Mouse (Mus musculus) lung, embryonic 14.5 days (tissue): ENCODE results near the gene Gm42791. TPM values are rescaled to one million over a fixed set of nuclear protein-coding genes. Genes with fewer than 3 reads are reported as not detected.
A peak's percentile ranks its signal among the peaks of the same experiment; 100 is the strongest.

Experiments
- ATAC-seq: fragments of 200-750 bp; cut with Nextera tagmentation; 2 replicates; pipeline ENCODE4 v1.8.0; 2017; ENCODE audit warnings: mild to moderate bottlenecking, moderate TSS enrichment, moderate library complexity; ENCODE audit not compliant: insufficient read depth
- DNase-seq: peaks from one replicate; pipeline ENCODE4 v3.0.0-alpha.2; 2015
- H3K27ac ChIP-seq: fragments of 300-500 bp; sonication (generic); 2 replicates; pipeline ENCODE4 v1.5.1; 2014; ENCODE audit warnings: low read depth, mild to moderate bottlenecking, moderate library complexity
- H3K27me3 ChIP-seq: fragments of 300-500 bp; sonication (generic); 2 replicates; pipeline ENCODE4 v1.6.1; 2014; ENCODE audit warnings: low read length, control low read depth; ENCODE audit not compliant: insufficient read depth
- H3K36me3 ChIP-seq: fragments of 300-500 bp; sonication (generic); 2 replicates; pipeline ENCODE4 v1.6.1; 2014; ENCODE audit warnings: control low read depth; ENCODE audit not compliant: insufficient read depth
- H3K4me1 ChIP-seq: fragments of 300-500 bp; sonication (generic); 2 replicates; pipeline ENCODE4 v1.6.1; 2014; ENCODE audit warnings: antibody characterized with exemption, control low read depth; ENCODE audit not compliant: insufficient read depth
- H3K4me2 ChIP-seq: fragments of 300-500 bp; sonication (generic); 2 replicates; pipeline ENCODE4 v1.6.1; 2014; ENCODE audit warnings: mild to moderate bottlenecking
- H3K4me3 ChIP-seq: fragments of 300-500 bp; sonication (generic); 2 replicates; pipeline ENCODE4 v1.5.1; 2014; ENCODE audit warnings: low read depth, low read length
- H3K9ac ChIP-seq: fragments of 300-500 bp; sonication (generic); 2 replicates; pipeline ENCODE4 v1.6.1; 2014
- H3K9me3 ChIP-seq: fragments of 300-500 bp; sonication (generic); 2 replicates; pipeline ENCODE4 v1.6.1; 2016; ENCODE audit warnings: low read depth, low read length, control low read depth
- CTCF ChIP-seq: IDR thresholded peaks from 2 replicates; pipeline ENCODE4 v1.5.1; 2016; ENCODE audit warnings: antibody characterized with exemption, low read depth
- WGBS: fragments of 180-500 bp; shearing (Covaris S2); extraction: QIAGEN DNeasy Blood & Tissue Kit; methylation state at CpG from one replicate; pipeline ENCODE4 v1.1.7; 2014; 5-methylcytosine and 5-hydroxymethylcytosine counted together
- polyA plus RNA-seq: library from polyadenylated mRNA; unstranded; fragments of >200 nt; fragmentation: Nextera tagmentation; extraction: Ambion mirVana; gene quantifications from 2 replicates; pipeline ENCODE4 v1.2.1, GENCODE M21; 2014

The Gm42791 gene
- polyA plus RNA-seq, 1 experiment from 2014 or later = 0.58 TPM

DNA sequence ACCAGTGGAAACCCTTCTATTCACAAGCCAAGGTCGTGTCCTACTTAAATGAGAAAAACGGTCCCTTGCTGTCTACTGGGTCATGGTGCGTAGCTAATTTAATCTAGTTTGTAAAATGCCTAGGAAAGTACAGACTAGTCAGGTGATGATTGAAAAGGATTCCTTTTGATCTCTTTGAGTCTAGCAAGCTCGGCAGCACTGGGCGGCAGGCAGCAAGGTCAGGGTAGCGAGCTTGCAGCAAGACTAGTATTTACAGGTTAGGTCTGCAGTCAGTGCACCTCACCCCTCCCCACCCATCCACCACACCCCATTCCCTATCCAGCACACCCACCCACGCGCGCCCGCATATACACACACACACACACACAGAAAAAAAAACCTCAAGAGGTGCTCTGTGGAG is 34.7 kb downstream of the Gm42791 start:
- H3K27me3 ChIP-seq = no peaks in the 10 kb centered on the region
- TF ChIP-seq CTCF = no peak
- peak overlapping the region; percentile 96 for H3K4me2 ChIP-seq
- ATAC-seq = no peak
- no peak for DNase-seq
- H3K4me3 ChIP-seq = no peak overlapping the region
- no peak overlapping the region for H3K9ac ChIP-seq
- H3K27ac ChIP-seq = no peak overlapping the region
- no peaks in the 10 kb centered on the region for H3K9me3 ChIP-seq
- H3K4me1 ChIP-seq = peaks cover 2% of the 10 kb centered on the region; the same call in 1 of the 2 replicates
- 65% methylated on average over 10 of the region's 10 CpGs for WGBS
- no peaks in the 10 kb centered on the region for H3K36me3 ChIP-seq

DNA sequence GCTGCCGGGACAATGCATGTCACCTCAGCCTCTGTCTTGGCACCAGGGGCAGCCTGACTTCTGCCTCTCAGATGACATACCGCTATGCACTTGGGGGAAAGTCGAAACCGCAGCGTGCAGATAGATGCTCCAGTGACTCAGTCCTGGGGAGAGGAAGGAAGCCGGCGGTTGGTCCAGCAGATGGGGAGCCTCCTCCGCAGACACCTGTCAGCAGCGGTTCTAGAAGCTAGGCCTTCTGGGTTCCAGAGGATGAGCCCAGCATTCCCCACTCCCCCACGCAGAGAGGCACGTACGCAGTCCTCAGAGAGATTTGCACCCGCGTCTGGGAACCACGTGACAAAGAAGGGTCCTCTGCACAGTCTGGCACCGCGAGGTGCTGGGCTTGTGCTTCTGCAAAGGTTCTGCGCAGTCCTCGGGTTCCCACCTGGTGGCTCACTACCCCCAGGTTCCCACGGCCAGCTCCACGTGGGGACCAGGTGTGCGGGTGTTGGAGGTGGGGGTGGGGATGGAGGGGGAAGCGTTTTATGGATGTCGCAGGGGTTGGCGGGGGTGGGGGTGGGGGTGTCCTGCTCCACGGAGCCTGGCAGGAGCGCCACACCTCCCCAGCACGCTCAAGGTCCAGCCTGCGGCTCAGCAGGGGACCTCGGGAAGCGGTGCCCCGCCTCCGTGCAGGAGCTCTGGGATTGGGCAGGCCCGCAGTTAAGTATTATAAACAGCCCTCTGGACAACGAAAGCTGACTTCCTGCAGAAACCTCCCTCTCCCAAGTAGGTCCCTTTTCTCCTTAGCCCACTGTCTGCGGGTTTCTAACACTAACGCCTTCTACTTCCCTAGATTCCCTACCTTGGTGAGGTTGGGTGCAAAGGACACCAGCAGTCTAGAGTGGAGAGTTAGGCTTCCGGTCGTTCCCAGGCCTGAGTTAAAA is 35.6 kb downstream of the Gm42791 start:
- H3K36me3 ChIP-seq = no peaks in the 10 kb centered on the region
- peak; percentile 80 for DNase-seq
- H3K9ac ChIP-seq = peak overlapping the region; percentile 49; the same call in 1 of the 2 replicates
- ATAC-seq = peak; percentile 87
- H3K4me1 ChIP-seq = peaks cover 2% of the 10 kb centered on the region; the same call in 1 of the 2 replicates
- H3K4me3 ChIP-seq = peak overlapping the region; percentile 47
- no peaks in the 10 kb centered on the region for H3K9me3 ChIP-seq
- peak overlapping the region; percentile 22; the same call in 1 of the 2 replicates for H3K27ac ChIP-seq
- H3K27me3 ChIP-seq = no peaks in the 10 kb centered on the region
- WGBS = 2% methylated on average over 39 of the region's 39 CpGs
- TF ChIP-seq CTCF = no peak
- peak overlapping the region; percentile 96 for H3K4me2 ChIP-seq

DNA sequence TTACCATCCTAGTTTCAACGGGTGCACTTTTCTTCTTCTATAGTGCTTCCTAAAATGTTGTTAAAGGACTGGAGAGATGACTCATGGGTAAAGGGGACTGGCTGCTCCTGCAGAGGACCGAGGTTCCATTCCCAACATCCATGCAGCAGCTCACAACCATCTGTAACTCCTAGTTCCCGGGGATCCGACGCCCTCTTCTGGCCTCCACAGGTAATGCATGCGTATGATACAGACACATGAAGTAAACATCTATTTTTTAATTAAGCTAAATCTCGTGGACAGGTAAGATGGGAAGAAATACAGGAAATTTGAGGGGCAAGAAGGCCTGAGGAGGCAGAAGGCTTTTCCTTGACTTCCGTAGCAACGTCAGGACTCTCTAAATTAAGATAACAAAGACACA is 36.6 kb downstream of the Gm42791 start:
- Histone ChIP-seq H3K27ac (no peak overlapping the region), H3K27me3 (no peaks in the 10 kb centered on the region), H3K9me3 (no peaks in the 10 kb centered on the region), H3K4me1 (peaks cover 2% of the 10 kb centered on the region; the same call in 1 of the 2 replicates), H3K9ac (no peak overlapping the region), H3K4me2 (no peak overlapping the region), H3K4me3 (no peak overlapping the region), H3K36me3 (no peaks in the 10 kb centered on the region)
- TF ChIP-seq CTCF = peak; percentile 67
- 37% methylated on average over 9 of the region's 9 CpGs for WGBS
- no peak for ATAC-seq
- DNase-seq = no peak

DNA sequence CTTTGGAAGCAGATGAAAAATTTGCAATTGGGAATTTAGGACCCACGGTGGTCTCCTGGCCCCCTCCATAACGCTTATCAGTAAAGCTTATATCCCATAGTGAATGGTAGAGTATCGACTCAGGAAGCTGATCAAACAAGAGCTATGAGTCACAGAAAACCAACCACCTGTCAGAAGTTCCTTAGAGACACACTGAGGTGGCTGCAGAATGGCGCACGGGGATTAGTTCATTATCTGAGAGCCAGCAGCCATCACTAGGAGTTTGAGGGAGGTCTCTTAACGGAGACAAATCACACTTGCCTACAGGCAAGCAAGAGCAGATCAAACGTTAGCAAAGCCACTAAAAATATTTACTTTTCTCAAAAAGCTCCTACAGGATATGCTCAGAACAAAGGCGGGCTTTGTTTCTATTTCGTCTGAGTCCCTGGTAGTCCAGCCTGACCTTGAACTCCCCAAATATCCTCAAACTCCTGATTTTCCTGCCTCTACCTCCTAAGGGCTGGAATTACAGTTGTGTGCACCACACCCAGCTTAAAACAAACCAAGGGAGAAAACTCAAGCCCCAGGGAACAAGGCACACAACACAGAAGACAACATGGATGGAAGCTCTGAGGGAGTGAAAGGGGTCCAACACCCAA is 37.9 kb downstream of the Gm42791 start:
- WGBS = 19% methylated on average over 9 of the region's 9 CpGs
- Histone ChIP-seq H3K9me3 (no peaks in the 10 kb centered on the region), H3K36me3 (no peaks in the 10 kb centered on the region), H3K27ac (peak overlapping the region; percentile 51), H3K4me3 (no peak overlapping the region), H3K4me1 (peaks cover 2% of the 10 kb centered on the region; the same call in 1 of the 2 replicates), H3K9ac (no peak overlapping the region), H3K27me3 (no peaks in the 10 kb centered on the region), H3K4me2 (no peak overlapping the region)
- DNase-seq (peak; percentile 59), ATAC-seq (no peak)
- no peak for TF ChIP-seq CTCF

DNA sequence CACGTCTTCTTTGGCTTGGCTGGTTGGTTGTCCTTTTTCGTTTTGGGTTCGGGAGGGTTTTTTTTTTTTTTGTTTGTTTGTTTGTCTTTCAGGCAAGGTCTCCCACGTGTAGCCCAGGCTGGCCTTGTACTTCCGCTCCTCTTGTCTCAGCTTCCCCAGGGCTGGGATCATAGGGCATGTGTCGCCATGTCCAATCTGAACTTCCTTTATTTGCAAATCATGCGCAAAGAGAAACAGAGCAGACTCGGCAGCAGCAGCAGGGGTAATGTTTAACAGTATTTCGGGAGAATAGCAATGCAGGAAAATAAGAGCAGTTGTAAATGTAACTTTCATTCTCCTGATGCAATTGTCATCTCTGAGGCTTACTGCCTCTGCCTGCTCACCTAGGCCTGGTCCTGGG is 38.9 kb downstream of the Gm42791 start:
- H3K4me3 ChIP-seq = no peak overlapping the region
- ATAC-seq = no peak
- peak overlapping the region; percentile 45; the same call in 1 of the 2 replicates for H3K27ac ChIP-seq
- no peaks in the 10 kb centered on the region for H3K27me3 ChIP-seq
- DNase-seq = no peak
- H3K36me3 ChIP-seq = no peaks in the 10 kb centered on the region
- no peak for TF ChIP-seq CTCF
- H3K4me2 ChIP-seq = no peak overlapping the region
- no peaks in the 10 kb centered on the region for H3K9me3 ChIP-seq
- H3K4me1 ChIP-seq = peaks cover 2% of the 10 kb centered on the region; the same call in 1 of the 2 replicates
- no peak overlapping the region for H3K9ac ChIP-seq
- 65% methylated on average over 9 of the region's 9 CpGs for WGBS

DNA sequence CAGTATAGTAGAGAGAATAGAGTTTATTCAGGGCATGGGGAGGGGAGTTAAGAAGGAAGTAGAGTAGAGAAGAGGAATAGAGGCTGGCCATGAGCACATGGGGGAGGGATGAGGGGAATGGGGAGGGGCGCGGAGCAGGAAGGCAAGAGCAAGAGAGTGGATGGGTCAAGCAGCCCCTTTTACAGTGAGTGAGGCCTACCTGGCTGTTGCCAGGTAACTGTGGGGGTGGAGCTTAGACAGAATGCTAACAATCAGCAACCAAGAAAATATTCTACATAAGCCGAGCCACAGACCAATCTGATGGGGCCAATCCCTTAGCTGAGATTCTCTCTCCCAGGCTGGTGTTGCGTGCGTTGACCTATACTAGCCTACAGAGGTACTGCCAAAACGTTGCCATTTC is 39.4 kb downstream of the Gm42791 start:
- Histone ChIP-seq H3K9ac (no peak overlapping the region), H3K4me1 (peaks cover 3% of the 10 kb centered on the region; the same call in 1 of the 2 replicates), H3K36me3 (no peaks in the 10 kb centered on the region), H3K4me3 (no peak overlapping the region), H3K27me3 (no peaks in the 10 kb centered on the region), H3K4me2 (no peak overlapping the region), H3K27ac (no peak overlapping the region), H3K9me3 (no peaks in the 10 kb centered on the region)
- WGBS = 84% methylated on average over 6 of the region's 6 CpGs
- no peak for DNase-seq
- ATAC-seq = no peak
- no peak for TF ChIP-seq CTCF

DNA sequence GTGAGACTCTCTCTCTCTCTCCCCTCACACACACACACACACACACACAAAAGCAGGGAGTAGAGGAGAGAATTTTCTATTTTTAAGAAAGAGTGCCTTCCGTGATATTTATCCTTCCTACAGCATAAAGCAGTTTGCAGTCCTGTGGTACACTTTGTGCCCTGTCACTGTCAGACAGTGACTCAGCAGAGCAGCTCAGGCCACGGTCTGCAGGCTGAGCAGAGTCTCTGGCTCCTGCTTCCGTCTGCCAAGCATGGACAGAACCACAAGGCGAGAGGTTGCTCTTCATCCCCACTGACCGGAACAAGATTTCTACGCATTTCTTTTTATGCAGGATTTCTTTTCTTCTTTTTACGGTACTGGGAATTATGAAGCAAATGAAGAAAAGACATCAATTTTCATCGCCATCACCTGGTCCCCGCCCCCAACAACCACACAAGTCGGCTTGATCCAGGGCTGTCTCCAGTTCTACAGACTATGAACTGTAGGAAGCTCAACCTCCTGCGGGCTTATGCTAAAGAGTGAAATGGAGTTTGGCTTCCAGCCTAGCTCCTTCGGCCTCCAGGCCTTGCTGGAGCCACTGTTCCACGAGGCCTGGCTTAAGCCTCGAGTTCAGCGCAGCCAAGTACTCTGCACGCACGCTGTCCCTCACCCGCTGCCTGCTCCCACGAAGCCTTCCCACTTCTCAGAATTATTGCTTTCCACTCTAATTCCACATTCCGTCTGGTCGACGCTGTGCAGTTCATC is 40.5 kb downstream of the Gm42791 start:
- H3K4me1 ChIP-seq = peaks cover 12% of the 10 kb centered on the region; the same call in 1 of the 2 replicates
- no peaks in the 10 kb centered on the region for H3K36me3 ChIP-seq
- no peaks in the 10 kb centered on the region for H3K9me3 ChIP-seq
- no peak overlapping the region for H3K9ac ChIP-seq
- no peak overlapping the region for H3K27ac ChIP-seq
- no peak overlapping the region for H3K4me2 ChIP-seq
- WGBS = 76% methylated on average over 22 of the region's 22 CpGs
- DNase-seq = no peak
- no peak for TF ChIP-seq CTCF
- H3K4me3 ChIP-seq = no peak overlapping the region
- ATAC-seq = no peak
- no peaks in the 10 kb centered on the region for H3K27me3 ChIP-seq
